Mouse (Mus musculus) liver, embryonic 14.5 days (tissue): Measurements from ENCODE around the gene Foxk1. TPM values are rescaled to one million over a fixed set of nuclear protein-coding genes. Genes with fewer than 3 reads are reported as not detected.

ENCODE experiments used
- ATAC-seq: fragments of 200-750 bp; cut with Nextera tagmentation; 2 replicates; pipeline ENCODE4 v1.8.0; 2017; ENCODE audit warnings: moderate number of reproducible peaks, mild to moderate bottlenecking, moderate library complexity; ENCODE audit not compliant: insufficient read depth
- DNase-seq, 3 experiments: peaks; one replicate each; pipeline ENCODE4 v3.0.0-alpha.2; 2012 to 2013; ENCODE audit warnings: low read depth in 3 of 3, low spot score in 3 of 3
- H3K27ac ChIP-seq: fragments of 300-500 bp; sonication (generic); 2 replicates; pipeline ENCODE4 v1.5.1; 2014; ENCODE audit warnings: moderate library complexity, mild to moderate bottlenecking, control low read depth, inconsistent platforms
- H3K27me3 ChIP-seq: fragments of 300-500 bp; sonication (generic); 2 replicates; pipeline ENCODE4 v1.6.1; 2014; ENCODE audit warnings: mild to moderate bottlenecking, low read length, moderate library complexity; ENCODE audit not compliant: control insufficient read depth, insufficient read depth
- H3K36me3 ChIP-seq: fragments of 300-500 bp; sonication (generic); replicated peaks from 2 replicates; pipeline ENCODE4 v1.6.1; 2014; ENCODE audit warnings: low read depth; ENCODE audit not compliant: control insufficient read depth, insufficient read depth
- H3K4me1 ChIP-seq, 2 experiments: fragments of 200-500 bp in 1 of 2; fragments of 300-500 bp in 1 of 2; sonication (generic) in 1 of 2; replicated peaks; 2 replicates each; pipeline ENCODE4 v1.6.1; 2012 to 2014; ENCODE audit warnings: antibody characterized with exemption in 1 of 2, inconsistent platforms in 1 of 2, low read length in 1 of 2; ENCODE audit not compliant: control insufficient read depth in 2 of 2, insufficient read depth in 2 of 2
- H3K4me2 ChIP-seq: fragments of 300-500 bp; sonication (generic); 2 replicates; pipeline ENCODE4 v1.6.1; 2014; ENCODE audit warnings: low read depth, mild to moderate bottlenecking, control low read depth, moderate library complexity
- H3K4me3 ChIP-seq, 2 experiments: fragments of 200-500 bp in 1 of 2; fragments of 300-500 bp in 1 of 2; sonication (generic) in 1 of 2; 2 replicates each; pipeline ENCODE4 v1.5.1; 2012 to 2014; ENCODE audit warnings: low read depth in 2 of 2, low read length in 2 of 2, mild to moderate bottlenecking in 2 of 2, control low read depth in 1 of 2, inconsistent platforms in 1 of 2, moderate library complexity in 1 of 2; ENCODE audit not compliant: insufficient read depth in 1 of 2
- H3K9ac ChIP-seq: fragments of 300-500 bp; sonication (generic); replicated peaks from 2 replicates; pipeline ENCODE4 v1.6.1; 2014; ENCODE audit warnings: mild to moderate bottlenecking, control low read depth, moderate library complexity
- H3K9me3 ChIP-seq: fragments of 300-500 bp; sonication (generic); 2 replicates; pipeline ENCODE4 v1.6.1; 2016; ENCODE audit warnings: low read length, mixed read lengths; ENCODE audit not compliant: control insufficient read depth
- CTCF ChIP-seq: IDR thresholded peaks from 2 replicates; pipeline ENCODE4 v1.5.1; 2016; ENCODE audit warnings: antibody characterized with exemption, low read depth, control low read depth
- EP300 ChIP-seq: IDR thresholded peaks from 2 replicates; pipeline ENCODE4 v1.6.1; 2016; ENCODE audit warnings: antibody characterized with exemption, low read depth
- WGBS: fragments of 180-500 bp; shearing (Covaris S2); extraction: QIAGEN DNeasy Blood & Tissue Kit; methylation state at CpG from one replicate; pipeline ENCODE4 v1.1.7; 2014; ENCODE audit not compliant: insufficient replicate concordance; 5-methylcytosine and 5-hydroxymethylcytosine counted together
- polyA plus RNA-seq, 2 experiments: library from polyadenylated mRNA; depleted of rRNA in 1 of 2; stranded (reverse) in 1 of 2; unstranded in 1 of 2; fragments of >200 nt; fragmentation: Nextera tagmentation in 1 of 2; extraction: Ambion mirVana in 1 of 2; gene quantifications; 2 replicates each; pipeline versions ENCODE4 v1.2.1 to v1.2.3; 2012 to 2014

The Foxk1 gene
- polyA plus RNA-seq, 2 experiments: 1.1 to 2.4 TPM

DNA sequence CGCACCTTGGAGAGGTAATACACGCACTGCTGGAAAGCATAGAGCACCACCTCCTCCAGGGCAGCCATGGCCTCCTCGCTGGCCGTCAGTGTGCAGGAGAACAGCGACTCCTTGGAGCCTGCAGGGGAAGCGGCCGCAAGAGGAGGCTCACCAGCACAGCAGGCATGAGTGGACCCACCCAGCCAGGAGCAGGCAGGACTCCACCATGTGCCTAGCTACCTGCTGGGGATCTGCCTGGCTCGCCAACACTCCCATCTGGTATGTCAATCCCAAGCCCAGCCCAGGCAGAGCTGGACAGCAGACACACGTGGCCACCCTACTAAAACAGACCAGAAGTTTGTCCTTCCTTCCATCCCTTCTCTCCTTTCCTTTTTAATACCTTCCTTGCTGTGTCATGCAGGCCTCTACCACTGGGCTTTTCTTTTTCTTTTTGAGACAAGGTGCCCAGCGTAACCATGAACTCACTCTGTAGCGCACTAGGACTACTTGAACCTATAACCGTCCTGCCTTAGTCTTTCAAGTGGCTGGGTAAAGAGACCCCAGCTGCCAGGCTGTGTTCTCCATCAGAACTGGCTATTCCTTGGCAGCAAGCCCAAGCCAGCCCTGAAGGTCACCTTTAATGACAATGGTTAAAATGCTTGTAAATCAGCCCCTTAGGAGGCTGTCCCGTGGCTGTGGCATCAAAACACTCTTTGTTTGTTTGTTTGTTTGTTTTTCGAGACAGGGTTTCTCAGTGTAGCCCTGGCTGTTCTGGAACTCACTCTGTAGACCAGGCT lies 94.2 kb downstream of the Foxk1 start:
- no peaks in the 10 kb centered on the region for H3K36me3 ChIP-seq
- DNase-seq (no peak), ATAC-seq (no peak)
- no peaks in the 10 kb centered on the region for H3K9me3 ChIP-seq
- H3K4me1 ChIP-seq: no peaks in the 10 kb centered on the region
- TF ChIP-seq CTCF: no peak
- TF ChIP-seq EP300: no peak
- WGBS: 58% methylated on average over 14 of the region's 14 CpGs
- no peak overlapping the region for H3K9ac ChIP-seq
- no peak overlapping the region for H3K4me3 ChIP-seq
- H3K27ac ChIP-seq: no peak overlapping the region
- no peak overlapping the region for H3K4me2 ChIP-seq
- no peaks in the 10 kb centered on the region for H3K27me3 ChIP-seq

DNA sequence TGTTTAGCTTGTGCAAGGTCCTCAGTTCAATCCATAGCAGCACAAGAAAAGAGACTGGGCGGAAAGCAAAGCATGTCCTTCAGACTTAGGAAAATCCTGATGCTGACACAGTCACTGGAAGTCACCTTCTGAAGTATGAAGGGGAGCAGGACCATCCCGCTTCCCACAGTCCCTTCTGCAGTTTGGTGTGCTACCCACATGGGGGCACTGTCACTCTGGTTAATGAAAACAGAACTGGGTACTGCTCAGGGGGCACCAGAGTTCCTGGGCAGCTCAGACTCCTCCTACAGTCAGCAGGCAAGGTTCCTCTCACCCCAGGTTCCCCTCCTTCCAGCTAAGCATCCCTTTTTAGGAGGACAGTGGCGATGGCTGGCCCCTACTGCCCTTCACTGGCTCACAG lies 97.7 kb downstream of the Foxk1 start:
- no peak for DNase-seq
- no peaks in the 10 kb centered on the region for H3K9me3 ChIP-seq
- WGBS: 30% methylated on average over 3 of the region's 3 CpGs

DNA sequence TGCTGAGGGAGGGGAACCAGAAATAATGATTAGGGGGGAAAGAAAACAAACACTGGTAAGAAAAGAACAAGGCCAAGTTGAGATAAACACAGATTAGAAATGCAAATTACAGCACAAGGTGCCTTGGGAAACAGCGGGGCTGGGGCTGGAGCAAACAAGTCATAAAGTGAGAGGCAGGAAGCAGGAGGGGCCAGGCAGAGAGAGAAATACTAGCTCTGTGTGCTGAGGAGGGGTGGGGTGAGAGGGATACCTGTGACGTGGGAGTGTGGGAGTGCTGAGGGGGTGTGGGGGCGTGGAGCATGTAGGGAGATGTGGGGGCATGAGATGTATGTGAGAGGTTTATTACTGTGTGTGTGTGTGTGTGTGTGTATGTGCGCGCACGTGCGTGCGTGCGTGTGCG lies 99.6 kb downstream of the Foxk1 start:
- Histone ChIP-seq H3K9ac (no peak overlapping the region), H3K9me3 (no peaks in the 10 kb centered on the region), H3K27ac (no peak overlapping the region), H3K27me3 (no peaks in the 10 kb centered on the region), H3K4me2 (no peak overlapping the region), H3K4me1 (no peaks in the 10 kb centered on the region), H3K4me3 (no peak overlapping the region), H3K36me3 (no peaks in the 10 kb centered on the region)
- DNase-seq (no peak), ATAC-seq (no peak)
- 69% methylated on average over 10 of the region's 10 CpGs for WGBS
- TF ChIP-seq EP300 (no peak), CTCF (no peak)

More for the DNA sequence above, 97.7 kb downstream of the Foxk1 start:
- no peak for ATAC-seq
- TF ChIP-seq EP300: no peak
- TF ChIP-seq CTCF: peak; percentile 60
- Histone ChIP-seq H3K4me2 (no peak overlapping the region), H3K4me1 (no peaks in the 10 kb centered on the region), H3K27me3 (no peaks in the 10 kb centered on the region), H3K4me3 (no peak overlapping the region), H3K36me3 (no peaks in the 10 kb centered on the region), H3K27ac (no peak overlapping the region), H3K9ac (no peak overlapping the region)

DNA sequence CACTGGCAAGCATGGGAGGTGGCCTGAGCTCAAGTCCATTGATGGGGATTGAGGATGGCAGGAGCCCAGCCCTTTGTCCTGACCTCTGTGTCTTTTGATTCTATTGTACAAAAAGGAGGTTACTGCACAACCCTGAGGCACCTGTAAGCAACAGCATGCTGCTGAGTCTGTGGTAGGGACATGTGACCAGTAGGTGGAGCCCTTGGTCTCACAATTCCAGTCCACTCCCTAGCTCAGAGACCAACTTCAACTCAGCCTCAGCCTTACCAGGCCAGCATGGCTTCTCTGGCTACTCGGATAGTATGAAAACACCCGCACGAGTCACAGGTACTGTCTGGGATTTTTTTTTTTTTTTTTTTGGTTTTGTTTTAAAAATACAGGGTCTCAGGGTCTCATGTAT lies 101.1 kb downstream of the Foxk1 start:
- H3K4me2 ChIP-seq: no peak overlapping the region
- H3K4me3 ChIP-seq: no peak overlapping the region

DNA sequence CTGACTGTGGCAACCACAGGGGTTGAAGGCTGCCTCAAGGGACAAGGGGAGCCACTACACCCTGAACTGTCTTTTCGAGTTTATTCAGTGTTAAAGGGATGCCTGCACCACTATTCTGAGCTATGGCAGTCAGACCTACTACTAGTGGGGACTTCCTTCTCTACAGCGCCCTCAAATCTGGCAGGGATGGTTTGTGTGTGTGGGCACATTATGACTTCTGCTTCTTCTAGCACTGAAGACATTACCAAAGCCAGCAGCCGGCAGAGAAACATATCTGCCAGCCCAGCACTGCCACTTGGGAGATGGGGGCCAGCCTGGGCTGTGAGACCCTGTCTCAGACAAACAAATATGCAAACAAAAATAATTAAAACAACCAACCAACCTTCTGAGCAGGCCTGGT lies 102.9 kb downstream of the Foxk1 start:
- Histone ChIP-seq H3K27me3 (no peaks in the 10 kb centered on the region), H3K4me1 (no peaks in the 10 kb centered on the region), H3K27ac (no peak overlapping the region), H3K36me3 (no peaks in the 10 kb centered on the region), H3K9ac (no peak overlapping the region), H3K4me3 (no peak overlapping the region), H3K4me2 (no peak overlapping the region), H3K9me3 (no peaks in the 10 kb centered on the region)
- TF ChIP-seq EP300 (no peak), CTCF (no peak)
- ATAC-seq (no peak), DNase-seq (no peak)
- 53% methylated on average over 3 of the region's 3 CpGs for WGBS

More for the DNA sequence above, 101.1 kb downstream of the Foxk1 start:
- Histone ChIP-seq H3K9ac (no peak overlapping the region), H3K9me3 (no peaks in the 10 kb centered on the region), H3K27me3 (no peaks in the 10 kb centered on the region), H3K36me3 (no peaks in the 10 kb centered on the region), H3K27ac (no peak overlapping the region), H3K4me1 (no peaks in the 10 kb centered on the region)
- TF ChIP-seq CTCF: peak; percentile 84
- no peak for TF ChIP-seq EP300
- peak; percentile 23 to 49 (median 38) for DNase-seq
- WGBS: 8% methylated on average over 3 of the region's 3 CpGs
- peak; percentile 61 for ATAC-seq
